Mouse (Mus musculus) bone marrow macrophage, adult 2 months (primary cell): ENCODE measurements around the gene Arfgef2. TPM values are rescaled to one million over a fixed set of nuclear protein-coding genes. Genes with fewer than 3 reads are reported as not detected.
A peak's percentile ranks its signal among the peaks of the same experiment; 100 is the strongest.

Experiments
- H3K27ac ChIP-seq: 2 replicates; pipeline ENCODE4 v1.5.1; 2012; ENCODE audit warnings: low read depth, low read length; ENCODE audit not compliant: insufficient read depth
- H3K4me1 ChIP-seq: 2 replicates; pipeline ENCODE4 v1.6.1; 2012; ENCODE audit warnings: low read length; ENCODE audit not compliant: control insufficient read depth, insufficient read depth
- H3K4me3 ChIP-seq: 2 replicates; pipeline ENCODE4 v1.5.1; 2012; ENCODE audit warnings: mild to moderate bottlenecking, low read length, moderate library complexity; ENCODE audit not compliant: insufficient read depth
- CTCF ChIP-seq: IDR thresholded peaks from 2 replicates; pipeline ENCODE4 v1.5.1; 2012; ENCODE audit warnings: low read depth, mild to moderate bottlenecking, low read length, moderate library complexity
- POLR2A ChIP-seq: IDR thresholded peaks from 2 replicates; pipeline ENCODE4 v1.6.1; 2012; ENCODE audit warnings: mild to moderate bottlenecking, low read depth, low read length, borderline replicate concordance
- polyA plus RNA-seq: library from polyadenylated mRNA; stranded (reverse); fragments of >200 nt; gene quantifications from 2 replicates; pipeline ENCODE4 v1.2.4, GENCODE M21; 2012; ENCODE audit not compliant: missing spikeins, insufficient read depth, insufficient read length

The Arfgef2 gene
- polyA plus RNA-seq, 1 experiment: 18.5 TPM

DNA sequence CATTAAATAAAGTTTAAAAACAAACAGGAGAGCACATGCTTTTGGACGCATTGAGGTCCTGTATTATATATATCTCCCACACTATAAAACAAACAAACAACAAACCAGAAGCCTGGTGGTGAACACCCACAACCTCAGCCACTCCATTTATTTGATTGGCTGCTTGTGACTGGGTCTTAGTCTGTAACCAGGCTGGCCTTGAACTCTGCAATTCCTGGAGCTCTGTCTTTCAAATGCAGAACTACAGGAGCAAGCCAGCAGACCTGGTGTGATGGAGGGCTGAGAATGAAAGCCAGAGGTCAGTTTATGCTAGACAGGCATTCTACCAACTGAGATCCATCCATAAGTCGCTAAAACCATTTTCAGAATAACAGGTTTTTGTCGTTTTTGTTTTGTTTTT is 94.4 kb downstream of the Arfgef2 start:
- TF ChIP-seq CTCF (no peak), POLR2A (no peak)

DNA sequence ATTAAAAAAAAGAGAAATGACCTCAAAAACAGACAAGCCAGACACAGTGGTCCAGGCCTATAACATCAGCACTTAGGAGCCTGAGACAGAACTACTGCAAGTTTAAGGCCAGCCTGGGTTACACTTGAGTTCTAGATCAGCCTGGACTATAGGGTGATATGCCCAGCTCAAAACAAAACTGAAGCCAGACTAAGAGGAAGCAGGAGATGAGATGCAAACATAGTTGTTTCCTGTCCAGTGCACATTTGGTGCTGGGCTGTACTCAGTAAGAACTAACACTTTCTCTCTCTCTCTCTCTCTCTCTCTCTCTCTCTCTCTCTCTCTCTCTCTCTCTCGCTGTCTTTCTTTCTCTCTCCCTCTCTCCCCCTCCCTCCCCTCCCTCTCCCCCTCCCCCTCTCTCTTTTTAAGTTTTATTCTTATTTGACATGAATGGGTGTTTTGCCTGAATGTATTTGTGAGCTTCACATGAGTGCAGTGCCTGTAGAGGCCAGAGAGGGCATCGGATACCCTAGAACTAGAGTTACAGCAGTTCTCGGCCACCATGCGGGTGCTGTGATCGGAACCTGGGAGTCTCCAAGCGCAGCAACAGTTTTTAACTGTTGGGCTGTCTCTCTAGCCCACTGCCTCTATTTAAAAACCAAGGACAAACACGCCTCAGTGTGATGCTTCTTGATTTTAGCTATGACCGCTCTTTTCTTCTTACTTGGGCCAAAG is 95.6 kb downstream of the Arfgef2 start:
- H3K4me1 ChIP-seq: peaks cover 11% of the 10 kb centered on the region
- peak overlapping the region; percentile 46 for H3K27ac ChIP-seq
- no peak for TF ChIP-seq POLR2A
- no peak for TF ChIP-seq CTCF
- H3K4me3 ChIP-seq: no peak overlapping the region

More for the DNA sequence above, 94.4 kb downstream of the Arfgef2 start:
- Histone ChIP-seq H3K4me3 (no peak overlapping the region), H3K27ac (no peak overlapping the region), H3K4me1 (peaks cover 9% of the 10 kb centered on the region)

DNA sequence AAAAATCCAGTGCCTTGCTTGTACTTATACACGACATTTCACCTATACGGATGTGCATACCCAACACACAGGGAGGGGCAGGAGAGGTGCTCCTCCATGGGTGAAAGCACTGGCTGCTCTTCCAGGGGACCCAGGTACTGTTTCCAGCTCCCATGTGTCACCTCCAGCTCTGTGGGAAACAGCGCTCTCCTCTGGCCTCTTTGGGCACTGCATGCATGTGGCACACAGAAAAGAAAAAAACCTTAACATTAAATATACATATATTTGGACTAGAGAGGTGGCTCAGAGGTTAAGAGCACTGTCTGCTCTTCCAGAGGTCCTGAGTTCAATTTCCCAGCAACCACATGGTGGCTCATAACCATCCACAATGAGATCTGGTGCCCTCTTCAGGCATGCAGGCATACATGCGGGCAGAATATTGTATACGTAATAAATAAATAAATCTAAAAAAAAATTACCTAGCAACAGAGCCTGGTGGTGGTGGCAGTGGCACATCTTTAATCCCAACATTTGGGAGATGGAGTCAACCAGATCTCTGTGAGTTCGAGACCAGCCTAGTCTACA is 98.4 kb downstream of the Arfgef2 start:
- Histone ChIP-seq H3K4me3 (no peak overlapping the region), H3K4me1 (peaks cover 15% of the 10 kb centered on the region), H3K27ac (no peak overlapping the region)
- TF ChIP-seq CTCF: peak; percentile 41; the same call in 1 of the 2 replicates
- TF ChIP-seq POLR2A: no peak

DNA sequence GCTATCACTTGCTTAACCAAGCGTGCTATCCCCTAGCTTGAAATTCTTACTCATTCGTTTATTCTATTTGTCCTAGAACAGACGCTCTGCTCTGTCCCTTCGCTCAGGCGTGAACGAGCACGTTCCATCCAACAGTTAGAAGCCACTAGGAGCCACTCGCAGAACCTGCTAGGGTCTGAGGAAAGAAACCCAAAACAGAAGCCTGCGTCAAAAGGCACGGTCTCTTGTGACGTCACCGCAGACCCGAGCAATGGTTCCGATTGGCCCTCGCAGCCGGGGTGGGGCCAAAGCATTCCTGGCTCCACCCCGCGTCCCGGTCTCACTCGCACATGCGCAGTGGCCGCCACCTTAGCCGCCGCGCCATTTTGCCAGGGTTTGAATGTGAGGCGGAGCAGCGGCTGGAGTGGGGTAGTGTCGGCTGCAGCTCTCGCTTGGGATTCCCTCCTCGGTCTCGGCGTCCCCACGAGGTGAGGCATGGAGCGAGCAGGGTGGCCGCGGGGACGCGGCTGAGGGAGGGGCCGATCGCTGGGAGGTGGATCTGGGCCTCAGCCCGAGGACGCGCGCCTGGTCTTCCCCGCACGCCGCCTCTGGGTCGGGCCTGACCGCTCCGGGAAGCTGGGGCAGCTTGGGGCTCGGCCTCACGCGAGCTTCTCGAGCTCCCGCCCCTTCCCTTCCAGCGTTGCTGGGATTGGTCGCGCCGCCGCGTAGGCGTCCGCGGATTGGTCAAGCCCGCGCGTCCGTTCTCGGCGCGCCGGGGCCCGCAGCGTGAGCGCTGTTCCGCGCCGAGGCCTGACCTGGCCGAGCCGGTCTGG is 100.5 kb downstream of the Arfgef2 start, which contains the start of gene Cse1l:
Gene Cse1l, plus strand, starts transcription at position 330 of the 812 bp plus-strand sequence.
- Histone ChIP-seq H3K4me3 (peak within 1 kb of the TSS; percentile 96), H3K4me1 (peaks cover 9% of the 10 kb centered on the region), H3K27ac (peak within 1 kb of the TSS; percentile 95)
- TF ChIP-seq CTCF (no peak), POLR2A (no peak)

DNA sequence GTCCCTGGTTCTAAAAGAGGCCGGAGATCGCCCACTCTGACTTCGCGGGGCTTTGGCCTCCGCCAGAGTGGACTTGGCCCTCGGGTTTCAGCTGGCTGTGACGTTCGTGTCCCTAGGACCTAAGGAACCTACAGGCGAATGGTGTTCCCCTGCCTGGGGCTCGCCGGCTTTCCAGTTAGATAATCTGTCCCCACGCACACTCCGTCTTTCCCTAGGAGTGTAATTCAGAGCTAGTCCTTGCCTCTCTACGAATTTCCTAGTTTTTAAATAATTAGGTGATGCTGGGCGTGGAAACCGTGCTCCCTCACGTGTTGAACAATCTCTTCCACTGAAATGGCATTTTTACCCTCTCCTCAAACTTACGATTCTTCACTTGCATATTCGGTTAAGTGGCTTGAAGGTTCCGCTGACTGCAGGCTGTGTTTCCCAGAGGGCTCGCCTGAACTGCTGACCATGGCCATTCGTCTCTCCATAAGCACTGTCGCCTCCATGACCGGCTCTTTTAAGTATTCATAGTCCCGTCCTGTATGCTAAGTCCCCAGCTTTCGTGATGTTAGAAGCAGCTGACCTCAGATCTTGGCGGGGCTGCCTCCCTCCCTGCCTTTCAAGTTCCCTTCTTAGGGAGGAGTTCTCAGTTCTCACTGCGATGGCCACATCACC is 101.3 kb downstream of the Arfgef2 start:
- peak overlapping the region; percentile 95 for H3K27ac ChIP-seq
- H3K4me1 ChIP-seq: peaks cover 9% of the 10 kb centered on the region
- peak overlapping the region; percentile 96 for H3K4me3 ChIP-seq
- TF ChIP-seq CTCF (no peak), POLR2A (no peak)

DNA sequence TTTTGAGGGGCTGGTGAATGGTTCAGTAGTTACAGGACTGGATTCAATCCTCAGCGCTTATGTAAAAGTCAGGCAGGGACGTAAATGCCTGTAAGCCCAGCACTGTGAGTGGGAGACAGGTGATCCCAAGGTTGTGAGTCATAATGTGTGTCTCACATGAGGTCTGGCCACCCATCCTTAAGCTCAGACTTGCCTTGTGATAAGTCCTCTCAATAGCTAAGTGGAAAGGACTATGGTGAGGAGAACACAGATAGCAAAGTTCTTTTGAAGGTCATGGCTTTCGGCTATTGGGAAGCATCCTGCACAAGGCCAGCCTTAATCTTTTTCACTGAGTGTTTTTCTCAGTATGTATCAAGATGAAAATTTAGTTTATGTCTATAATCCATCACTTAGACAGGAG is 104.3 kb downstream of the Arfgef2 start:
- TF ChIP-seq POLR2A (no peak), CTCF (no peak)
- H3K27ac ChIP-seq: no peak overlapping the region
- peaks cover 9% of the 10 kb centered on the region for H3K4me1 ChIP-seq
- H3K4me3 ChIP-seq: no peak overlapping the region

DNA sequence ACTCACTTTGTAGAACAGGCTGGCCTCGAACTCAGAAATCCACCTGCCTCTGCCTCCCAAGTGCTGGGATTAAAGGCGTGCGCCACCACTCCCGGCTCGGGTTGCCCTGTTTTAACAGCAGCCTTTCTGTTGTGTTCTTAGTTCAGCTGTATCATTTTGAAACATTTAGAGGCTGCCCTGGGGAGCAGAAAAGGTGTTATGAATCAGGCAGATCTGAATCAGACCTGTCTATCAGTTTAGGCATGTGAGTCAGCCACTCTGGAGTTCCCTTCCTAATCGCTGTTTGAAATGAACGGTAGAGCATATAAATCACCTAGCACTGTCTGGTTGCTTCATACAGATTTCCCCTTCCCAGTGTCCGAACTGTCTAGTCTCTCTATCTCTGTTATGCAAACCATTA is 105.1 kb downstream of the Arfgef2 start:
- H3K4me1 ChIP-seq: peaks cover 7% of the 10 kb centered on the region
- no peak for TF ChIP-seq CTCF
- no peak for TF ChIP-seq POLR2A

DNA sequence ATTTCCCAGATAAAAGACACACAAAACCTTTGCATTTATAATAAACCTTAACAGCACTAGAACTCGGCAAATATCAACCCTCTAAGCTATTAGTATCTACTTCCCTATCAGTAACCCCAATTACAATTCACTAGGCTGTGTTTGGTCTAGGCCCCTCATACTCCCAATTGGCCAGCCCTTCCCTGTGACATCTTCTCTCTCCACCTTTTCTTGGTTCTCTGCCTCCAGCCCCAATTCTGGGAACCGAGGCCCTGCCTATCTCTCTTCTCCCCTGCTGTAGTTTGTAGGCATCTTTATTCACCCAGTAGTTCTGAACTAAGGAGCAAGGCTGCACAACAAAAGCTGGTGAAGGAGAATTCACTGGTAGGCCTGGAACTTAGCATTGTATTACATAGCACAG is 118.6 kb downstream of the Arfgef2 start:
- no peak overlapping the region for H3K27ac ChIP-seq
- no peak overlapping the region for H3K4me3 ChIP-seq
- TF ChIP-seq POLR2A (no peak), CTCF (no peak)
- no peaks in the 10 kb centered on the region for H3K4me1 ChIP-seq

More for the DNA sequence above, 105.1 kb downstream of the Arfgef2 start:
- no peak overlapping the region for H3K27ac ChIP-seq
- no peak overlapping the region for H3K4me3 ChIP-seq

DNA sequence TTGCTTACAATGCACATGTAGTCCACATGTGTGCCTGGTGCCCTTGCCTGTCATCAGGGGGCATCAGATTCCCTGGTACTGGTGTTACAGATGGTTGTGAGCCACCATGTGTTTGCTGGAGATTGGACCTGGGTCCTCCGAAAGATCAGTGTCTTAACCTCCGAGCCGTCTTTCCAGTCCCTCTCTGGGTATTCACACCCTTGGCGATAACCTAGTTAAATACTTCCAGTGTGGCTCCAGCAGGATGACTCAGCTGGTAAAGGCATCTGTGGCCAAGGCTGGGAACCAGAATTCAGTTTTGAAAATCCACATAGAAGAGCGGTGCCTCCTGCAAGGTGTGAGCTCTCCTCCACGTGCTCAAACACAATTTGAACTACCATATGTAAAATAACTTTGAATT is 128.6 kb downstream of the Arfgef2 start:
- no peak overlapping the region for H3K27ac ChIP-seq
- no peak for TF ChIP-seq POLR2A
- no peak for TF ChIP-seq CTCF
- no peaks in the 10 kb centered on the region for H3K4me1 ChIP-seq

More for the DNA sequence above, 128.6 kb downstream of the Arfgef2 start:
- no peak overlapping the region for H3K4me3 ChIP-seq
